8 mouse cellular contexts compared by ENCODE assay signal in genomic region chr12:32291962-32292748, GRCm38 (mm10).
A peak's percentile ranks its signal among the peaks of the same experiment; 100 is the strongest.
DNase-seq lines count a peak whose midpoint lies in the region; ATAC-seq lines count a peak whose summit lies in the region.

No protein-coding gene starts in this region.

- H3K36me3 ChIP-seq in megakaryocyte, embryonic 14.5 days (replicated peaks; ENCODE audit: low read length): no peaks in the 10 kb centered on the region

- peaks cover 4% of the 10 kb centered on the region for H3K27me3 ChIP-seq in megakaryocyte, embryonic 14.5 days (replicated peaks)

- ATAC-seq in common myeloid progenitor, adult 5-6 weeks (replicated peaks; ENCODE audit: low read depth, poor library complexity, severe bottlenecking): peak; percentile 81

- peak; percentile 85 for DNase-seq in adipocyte (ENCODE audit: low spot score)
- DNase-seq in gastrocnemius, adult 8-10 months (ENCODE audit: low spot score in 2 of 2): peak; percentile 15 to 45
- DNase-seq in induced T-regulatory cell, adult 2 months (ENCODE audit: low read depth): peak; percentile 93
- peak; percentile 13 to 63 for DNase-seq in left cerebral cortex, adult 9 months (ENCODE audit: low spot score in 2 of 2)
- peak; percentile 53 to 66 for DNase-seq in right cerebral cortex, adult 2 months (ENCODE audit: low spot score in 2 of 2)
- peak; percentile 49 for DNase-seq in urinary bladder, postnatal 25 days (ENCODE audit: low spot score)

- H3K9me3 ChIP-seq in megakaryocyte, embryonic 14.5 days: no peaks in the 10 kb centered on the region

- peaks cover 35% of the 10 kb centered on the region for H3K4me1 ChIP-seq in megakaryocyte, embryonic 14.5 days

- peak overlapping the region; percentile 92 for H3K4me3 ChIP-seq in megakaryocyte, embryonic 14.5 days (replicated peaks)

Comparison
In these comparisons a context has a peak if more than half of its experiments do, and no peak if none do; other contexts are left out.
1. Peak in every context shown above with its lines: DNase-seq, ATAC-seq and H3K4me3 ChIP-seq.
2. DNase-seq: peak in every context shown above with its lines; median percentile 93 in induced T-regulatory cell, adult 2 months; 85 in adipocyte; 60 in right cerebral cortex, adult 2 months; 49 in urinary bladder, postnatal 25 days; 38 in left cerebral cortex, adult 9 months; 30 in gastrocnemius, adult 8-10 months.